Mouse (Mus musculus) Muller cell, postnatal 12 days (primary cell): ENCODE data around the gene Fbxl17.
A peak's percentile ranks its signal among the peaks of the same experiment; 100 is the strongest.

Source experiments
- DNase-seq: peaks from one replicate; pipeline ENCODE4 v3.0.0-alpha.2; 2015; ENCODE audit errors: inconsistent ontology term

Fbxl17 gene

DNA sequence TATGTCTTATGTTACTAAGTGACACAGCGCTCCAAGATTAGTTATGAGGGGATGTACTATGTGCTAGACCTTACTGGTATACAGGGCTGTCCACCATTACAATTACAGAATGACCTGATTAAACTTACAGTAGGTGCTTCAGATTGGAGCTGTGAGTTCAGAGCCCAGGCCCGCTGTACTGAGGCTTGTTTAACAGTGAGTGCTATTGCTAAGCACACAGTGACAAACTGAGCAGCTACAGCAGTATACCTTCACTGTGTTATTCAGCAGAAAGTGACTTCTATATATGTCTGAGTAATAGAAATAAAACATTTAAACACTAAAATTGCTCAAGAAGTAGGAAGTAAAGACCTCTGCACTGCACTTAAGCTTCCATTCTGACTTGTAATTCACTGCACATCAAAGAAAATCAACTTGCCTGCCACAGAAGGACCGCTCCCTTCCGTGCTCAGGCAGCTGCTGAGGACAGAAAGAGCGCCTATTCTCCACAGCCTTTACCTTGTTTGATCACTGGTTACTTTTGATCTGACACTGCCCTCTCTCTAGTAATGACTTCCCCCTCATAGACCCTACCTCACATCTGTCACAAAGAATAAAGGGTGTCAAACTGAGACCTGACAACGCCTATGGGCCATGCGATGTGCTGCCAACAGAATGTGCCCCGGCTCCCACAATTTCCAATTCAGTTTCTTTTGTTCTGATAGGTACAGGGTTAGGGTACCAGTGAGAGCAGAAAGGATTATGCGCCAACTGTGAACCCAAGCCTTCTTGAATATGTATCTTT is 39.9 kb downstream of the Fbxl17 start:
- DNase-seq: no peak

DNA sequence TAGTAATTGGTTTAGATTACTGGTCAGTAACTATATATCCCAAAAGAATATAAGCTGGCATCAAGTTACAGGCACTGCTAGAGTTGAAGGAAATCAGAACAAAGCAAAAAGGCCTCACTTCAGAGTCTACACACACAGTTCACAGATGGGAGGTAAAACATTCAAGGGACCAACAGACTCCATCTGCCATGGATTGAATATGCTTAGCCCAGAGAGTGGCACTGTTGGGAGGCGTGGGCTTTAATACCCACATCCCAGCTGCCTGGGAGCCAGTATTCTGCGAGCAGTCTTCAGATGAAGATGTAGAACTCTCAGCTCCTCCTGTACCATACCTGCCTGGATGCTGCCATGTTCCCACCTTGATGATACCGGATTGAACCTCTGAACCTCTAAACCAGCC is 41.8 kb downstream of the Fbxl17 start:
- DNase-seq: no peak

DNA sequence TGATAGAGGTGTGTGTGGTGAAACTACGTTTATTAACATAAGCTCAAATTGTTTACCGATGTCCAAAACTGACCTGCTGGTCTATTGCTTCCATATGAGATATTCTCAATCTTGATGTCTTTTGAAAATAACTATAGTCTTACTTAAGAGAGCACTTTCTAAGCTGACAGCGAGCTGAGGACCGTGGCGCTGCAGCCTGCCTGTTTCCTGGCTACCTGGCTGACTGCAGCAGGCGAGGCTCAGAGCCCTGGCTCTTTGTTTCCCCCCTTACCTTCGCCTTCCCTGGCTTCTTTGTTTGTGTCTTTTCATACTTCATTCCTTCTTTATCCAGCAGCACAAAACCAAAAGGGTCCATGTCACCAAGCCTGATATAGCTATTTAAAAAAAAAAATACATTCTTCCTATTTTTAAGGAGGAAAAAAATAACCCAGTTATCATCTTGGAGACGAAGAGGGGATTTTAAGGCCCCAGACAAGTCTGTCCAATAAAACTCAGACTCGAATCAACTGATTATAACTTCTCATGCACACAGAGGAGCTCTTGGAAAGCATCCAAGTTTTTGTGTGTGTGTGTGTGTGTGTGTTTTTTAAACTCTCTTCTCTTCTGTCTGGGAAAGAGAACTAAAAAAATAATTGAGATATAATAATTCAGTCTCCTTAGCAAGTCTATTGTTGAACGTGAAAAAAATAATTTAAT is 48.4 kb downstream of the Fbxl17 start:
- no peak for DNase-seq

GRCm38 (mm10) chr17:63447691-63448090 is 52.1 kb downstream of the Fbxl17 start:
- DNase-seq: no peak

GRCm38 (mm10) chr17:63446971-63447679 is 52.7 kb downstream of the Fbxl17 start:
- no peak for DNase-seq

DNA sequence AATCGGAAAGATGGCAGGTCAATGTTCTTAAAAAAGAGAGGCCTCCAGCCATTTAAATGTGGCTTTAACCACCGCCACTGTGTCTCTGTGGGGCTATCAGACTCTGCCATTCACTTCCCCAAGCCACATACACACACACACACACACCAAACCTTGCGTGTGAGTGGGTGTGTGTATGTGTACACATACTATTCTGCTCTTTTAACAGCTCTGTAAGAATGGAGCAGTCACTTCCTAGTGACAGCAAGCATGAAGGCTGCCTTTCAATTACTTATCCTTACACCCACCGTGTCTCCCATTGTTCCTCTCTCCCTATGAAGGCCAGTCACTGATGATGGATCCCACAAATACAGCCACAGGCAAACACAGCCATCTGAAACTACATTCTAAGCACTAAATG is 54.6 kb downstream of the Fbxl17 start:
- DNase-seq: no peak

- no peak for DNase-seq
These were observed 62.4 kb downstream of the Fbxl17 start for GRCm38 (mm10) chr17:63437424-63437823.

DNA sequence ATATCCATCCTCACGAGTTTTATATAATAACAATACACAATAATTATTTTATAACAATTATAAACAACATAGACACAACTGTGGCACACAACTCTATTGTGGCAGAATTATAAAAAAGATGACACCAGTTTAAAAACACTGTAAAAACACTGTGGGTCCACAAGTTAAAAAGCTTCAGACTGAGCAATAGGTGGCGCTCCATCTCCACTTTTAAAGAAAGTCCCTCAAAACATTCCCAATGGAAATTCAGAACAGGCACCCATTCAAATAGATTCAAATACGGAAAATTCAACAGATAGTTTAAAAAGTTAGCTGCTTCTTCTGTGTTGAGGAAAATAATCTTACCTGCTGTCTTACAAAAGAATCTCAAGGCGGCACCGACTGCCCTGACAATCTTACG is 65.7 kb downstream of the Fbxl17 start:
- DNase-seq: no peak

DNA sequence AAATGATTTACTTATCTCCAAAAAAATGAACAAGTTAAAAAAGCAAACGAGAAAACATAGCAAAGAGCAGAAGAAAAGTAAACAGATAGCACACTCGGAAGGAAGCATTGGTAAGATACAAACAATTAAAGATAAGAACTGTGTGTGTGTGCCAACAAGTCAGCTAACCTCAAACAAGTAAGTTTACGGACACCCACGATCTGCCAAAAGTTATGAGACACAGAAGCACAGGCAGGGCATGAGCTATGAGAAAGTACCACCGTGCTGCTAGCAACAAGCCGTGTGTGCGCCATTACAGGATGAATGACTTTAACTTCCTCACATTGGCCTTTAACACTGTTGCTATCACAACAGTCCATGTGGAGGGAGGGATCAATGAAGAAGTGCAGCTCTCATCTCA is 68.2 kb downstream of the Fbxl17 start:
- no peak for DNase-seq

DNA sequence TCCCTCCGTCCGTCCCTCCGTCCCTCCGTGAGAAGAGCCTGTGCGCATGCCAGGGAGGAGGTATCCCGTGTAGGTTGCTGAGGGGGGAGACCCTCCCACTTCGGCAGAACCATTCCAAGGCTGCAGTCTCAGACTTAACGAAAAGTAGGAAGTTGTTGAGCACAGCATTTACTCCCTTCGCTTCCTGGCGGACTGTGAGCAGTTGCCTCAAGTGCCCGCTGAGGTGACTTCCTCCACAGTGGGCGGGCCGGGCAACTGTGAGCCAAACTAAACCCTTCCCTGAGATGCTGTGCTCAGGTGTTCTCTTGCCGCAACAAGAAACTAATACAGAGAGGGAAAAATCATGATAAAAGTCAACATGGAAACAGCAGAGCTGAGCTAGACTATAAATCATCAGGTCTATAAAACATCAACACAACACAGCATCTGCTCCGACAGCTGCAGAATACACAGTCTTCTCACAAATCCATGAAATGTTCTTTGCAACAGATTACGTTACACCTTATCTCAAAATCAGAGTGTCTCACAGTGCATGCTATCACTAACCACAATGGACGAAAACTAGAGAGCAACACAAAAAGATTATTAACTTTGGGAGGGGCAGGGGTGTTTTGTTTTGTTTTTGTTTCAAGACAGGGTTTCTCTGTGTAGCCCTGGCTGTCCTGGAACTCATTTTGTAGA is 69.3 kb downstream of the Fbxl17 start:
- no peak for DNase-seq

- no peak for DNase-seq
These were observed 76.0 kb downstream of the Fbxl17 start for GRCm38 (mm10) chr17:63423851-63424250.

GRCm38 (mm10) chr17:63422685-63423084 is 77.1 kb downstream of the Fbxl17 start:
- DNase-seq: no peak

GRCm38 (mm10) chr17:63421864-63422263 is 78.0 kb downstream of the Fbxl17 start:
- DNase-seq: no peak

DNA sequence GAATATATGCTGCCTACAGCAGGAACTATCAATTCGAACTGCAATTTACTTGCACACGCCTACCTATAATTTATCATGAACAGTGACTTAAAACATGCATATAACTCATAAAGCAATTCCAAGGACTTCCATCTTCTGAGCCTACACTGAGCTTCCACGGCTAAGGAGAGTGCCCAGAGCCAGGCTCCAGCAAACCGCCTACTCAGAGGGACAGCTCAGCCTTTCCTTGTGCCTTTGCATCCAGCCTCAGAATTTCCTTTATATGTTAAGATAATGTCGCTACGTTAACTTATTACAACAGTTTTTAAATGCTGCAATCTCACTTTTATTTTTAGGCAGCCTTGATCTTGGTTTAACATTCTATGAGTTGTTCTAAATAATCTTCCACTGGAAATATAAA is 80.3 kb downstream of the Fbxl17 start:
- no peak for DNase-seq

- no peak for DNase-seq
These were observed 85.7 kb downstream of the Fbxl17 start for GRCm38 (mm10) chr17:63413973-63414580.

DNA sequence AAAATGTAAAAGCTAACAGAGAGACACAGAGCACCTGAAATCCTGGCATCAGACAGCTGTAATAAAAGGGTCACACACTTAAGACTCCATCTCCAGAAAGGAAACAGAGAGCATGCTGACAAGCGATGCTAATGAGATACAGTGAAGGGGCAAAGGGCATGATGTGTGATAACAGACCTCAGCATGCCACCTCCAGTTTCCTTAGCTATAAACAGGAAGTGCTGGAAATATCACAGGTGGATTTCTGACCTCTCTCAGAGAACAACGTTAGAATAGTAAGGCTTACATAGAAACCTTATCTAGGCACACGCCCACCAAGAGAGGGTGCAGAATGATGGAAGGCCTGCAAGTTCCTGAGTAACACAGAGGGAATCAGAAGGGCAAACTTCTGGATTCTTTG is 88.3 kb downstream of the Fbxl17 start:
- DNase-seq: no peak

DNA sequence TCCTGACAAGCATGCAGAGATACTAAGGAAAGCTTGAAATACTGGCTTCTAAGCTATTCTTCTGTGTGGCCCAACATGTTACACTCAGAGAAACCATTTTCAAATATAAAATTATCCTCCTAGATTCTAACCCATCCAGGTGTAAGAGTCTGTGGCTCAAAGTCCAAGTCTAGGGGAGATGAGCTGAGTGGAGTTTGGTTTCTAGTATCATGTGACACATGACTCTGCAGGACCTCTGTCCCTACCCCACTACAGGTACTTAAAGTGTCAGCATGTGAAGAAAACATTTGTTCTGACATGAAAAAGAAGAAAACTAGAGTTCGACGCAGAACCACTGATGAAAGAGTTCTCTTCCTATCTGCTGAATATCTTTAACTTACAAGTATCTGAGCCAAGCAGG is 89.7 kb downstream of the Fbxl17 start:
- DNase-seq: no peak

GRCm38 (mm10) chr17:63405955-63406354 is 93.9 kb downstream of the Fbxl17 start:
- DNase-seq: no peak

- DNase-seq: no peak
These were observed 94.3 kb downstream of the Fbxl17 start for GRCm38 (mm10) chr17:63405471-63405870.

DNA sequence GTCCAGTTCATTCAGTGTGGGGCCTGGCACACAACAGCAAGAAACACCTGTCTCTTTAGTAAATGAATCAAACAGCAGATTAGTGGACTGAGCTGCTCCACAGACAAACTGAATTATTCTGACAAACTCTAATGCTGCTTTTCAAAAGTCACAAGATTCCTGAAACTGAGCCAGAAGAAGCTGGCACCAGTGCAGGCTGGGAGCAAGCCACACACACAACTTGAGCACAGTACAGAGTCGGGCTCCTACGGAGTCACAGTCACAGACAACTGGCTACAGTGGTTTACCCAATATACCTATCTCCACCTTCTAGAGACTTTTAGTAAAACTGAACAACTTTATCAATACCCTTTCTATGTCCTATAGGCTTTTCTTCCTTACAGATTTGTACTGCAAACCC is 94.8 kb downstream of the Fbxl17 start:
- DNase-seq: peak; percentile 46

- peak; percentile 31 for DNase-seq
These were observed 95.9 kb downstream of the Fbxl17 start for GRCm38 (mm10) chr17:63403801-63404415.
